Mouse (Mus musculus) thymus, postnatal 25 days (tissue): ENCODE results near the gene Csnk2b.

ENCODE experiments used
- DNase-seq: peaks from one replicate; pipeline ENCODE4 v3.0.0; 2022

The Csnk2b gene

DNA sequence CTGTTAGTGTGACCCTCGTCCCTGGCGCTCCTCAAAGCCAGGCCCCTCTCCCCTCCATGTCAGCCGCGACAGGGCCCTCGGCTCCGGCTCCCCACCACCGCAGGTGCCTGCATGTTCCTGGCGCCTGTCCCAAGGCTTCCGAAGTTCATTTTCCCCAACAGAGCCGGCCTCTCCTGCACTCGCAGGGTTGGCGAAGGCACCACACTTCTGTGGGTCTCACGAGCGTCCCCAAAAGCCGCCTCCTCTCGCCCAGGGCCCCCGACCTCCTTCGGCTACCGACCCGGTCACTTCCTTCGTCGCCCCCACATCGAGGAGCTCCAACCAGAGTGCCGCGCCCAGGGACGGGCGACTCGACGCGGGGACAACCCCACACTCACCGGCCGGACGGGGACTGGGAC lies 1.1 kb downstream of the Csnk2b start:
- no peak for DNase-seq

- DNase-seq: peak; percentile 72
These were observed 6.5 kb downstream of the Csnk2b start, which contains the start of gene Ly6g5b for GRCm38 (mm10) chr17:35115046-35116019. Gene Ly6g5b, minus strand, starts transcription at chr17:35115428.

DNA sequence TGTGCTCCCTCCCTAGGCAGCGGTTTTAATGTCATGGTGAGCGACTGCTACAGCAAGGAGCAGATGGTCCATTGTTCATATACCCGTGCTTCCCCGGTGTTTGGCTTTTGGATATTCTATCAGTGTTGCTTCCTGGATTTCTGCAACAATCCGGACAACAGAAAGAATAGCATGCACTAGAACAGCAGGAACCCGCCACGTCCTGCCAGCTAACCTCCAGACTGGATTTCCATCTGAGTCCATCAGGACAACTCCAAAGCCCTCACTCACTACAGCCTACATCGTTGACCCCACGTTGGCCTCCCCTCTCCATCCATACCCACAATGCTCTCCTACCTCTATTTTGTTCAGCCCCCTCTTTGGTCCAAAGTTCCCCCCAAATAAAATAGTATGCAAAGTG lies 10.1 kb downstream of the Csnk2b start:
- no peak for DNase-seq

DNA sequence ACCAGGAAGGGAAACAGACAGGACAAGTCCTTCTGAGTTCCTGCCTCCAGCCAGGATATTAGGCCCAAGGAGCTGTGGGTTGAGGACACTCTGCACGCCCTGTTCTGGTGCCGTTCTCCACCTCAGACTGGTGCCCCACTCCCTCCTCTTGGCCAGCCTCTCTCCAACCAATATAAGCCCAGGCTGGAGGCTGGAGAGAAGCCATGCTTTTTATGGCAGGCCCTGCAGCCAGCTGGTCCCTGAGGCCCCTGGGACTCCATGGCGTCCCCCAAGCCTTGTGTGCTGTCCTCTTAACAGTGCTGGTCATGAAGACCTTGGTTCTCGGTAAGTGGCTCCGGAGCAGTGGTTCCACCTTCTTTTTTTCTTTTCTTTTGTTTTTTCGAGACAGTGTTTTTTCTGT lies 13.8 kb downstream of the Csnk2b start, which contains the start of gene Ly6g5c:
Gene Ly6g5c, plus strand, starts transcription at position 183 of the 400 bp plus-strand sequence.
- DNase-seq: no peak

DNA sequence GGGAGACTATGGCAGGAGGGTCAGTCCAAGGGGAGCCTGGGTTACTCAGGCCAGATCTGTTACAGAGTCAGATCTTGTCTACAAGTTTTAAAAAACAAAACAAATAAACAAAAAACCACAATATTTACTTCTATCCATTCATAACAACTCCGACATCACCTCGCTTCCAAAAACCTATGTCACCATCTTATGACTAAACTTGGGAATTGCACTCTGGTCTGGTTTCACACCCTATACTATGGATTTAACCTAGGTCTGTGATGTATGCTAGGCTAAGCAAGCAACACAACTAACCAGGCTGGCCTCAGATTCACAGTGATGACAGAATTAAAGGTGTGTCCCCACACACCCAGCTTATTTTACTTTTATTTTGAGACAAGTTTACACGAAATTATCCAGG lies 15.3 kb downstream of the Csnk2b start:
- DNase-seq: no peak

- peak; percentile 40 for DNase-seq
These were observed 16.0 kb downstream of the Csnk2b start for GRCm38 (mm10) chr17:35105740-35106389.

DNA sequence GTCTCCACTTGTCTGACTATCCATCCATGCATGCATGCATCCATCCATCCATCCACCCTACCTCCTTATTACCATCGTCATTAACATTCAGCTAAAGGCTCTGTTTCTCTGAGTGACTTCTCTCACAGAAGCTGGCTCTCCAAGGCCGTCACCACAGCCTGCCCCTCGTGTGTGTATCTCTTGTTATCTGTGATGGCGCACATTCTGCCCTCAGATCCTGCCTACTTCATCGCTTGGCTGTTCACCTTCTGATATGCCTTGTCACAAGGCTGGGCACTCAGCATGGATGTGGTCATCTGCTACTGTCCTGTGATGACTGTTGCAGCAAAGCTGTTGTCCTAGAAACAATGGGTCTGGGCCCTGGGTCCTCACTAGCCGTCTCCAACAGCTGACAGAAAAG lies 17.1 kb downstream of the Csnk2b start:
- DNase-seq: no peak

- DNase-seq: no peak
These were observed 17.8 kb downstream of the Csnk2b start for GRCm38 (mm10) chr17:35104079-35104478.

DNA sequence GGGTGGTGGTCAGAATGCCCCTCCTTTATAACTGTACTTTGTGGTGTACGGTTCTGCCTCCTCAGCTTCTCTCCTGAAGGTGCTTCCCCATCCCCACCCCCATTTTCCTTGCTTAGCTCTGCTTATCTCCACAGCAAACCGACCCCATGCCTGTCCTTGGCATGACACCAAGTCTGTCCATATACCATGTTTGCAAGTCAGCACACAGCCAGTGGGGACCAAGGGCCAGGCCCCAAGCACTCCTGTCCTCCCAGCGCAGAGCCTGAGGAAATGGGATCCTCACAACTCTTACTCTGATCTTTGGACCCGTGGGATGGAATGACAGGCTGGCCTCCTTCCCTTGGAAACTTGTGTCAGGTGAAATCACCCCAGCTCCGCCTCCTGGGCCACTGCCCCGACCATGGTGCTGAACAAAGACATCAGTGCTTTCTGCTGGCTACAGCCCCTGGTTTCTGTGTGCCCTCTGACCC lies 18.6 kb downstream of the Csnk2b start:
- no peak for DNase-seq

DNA sequence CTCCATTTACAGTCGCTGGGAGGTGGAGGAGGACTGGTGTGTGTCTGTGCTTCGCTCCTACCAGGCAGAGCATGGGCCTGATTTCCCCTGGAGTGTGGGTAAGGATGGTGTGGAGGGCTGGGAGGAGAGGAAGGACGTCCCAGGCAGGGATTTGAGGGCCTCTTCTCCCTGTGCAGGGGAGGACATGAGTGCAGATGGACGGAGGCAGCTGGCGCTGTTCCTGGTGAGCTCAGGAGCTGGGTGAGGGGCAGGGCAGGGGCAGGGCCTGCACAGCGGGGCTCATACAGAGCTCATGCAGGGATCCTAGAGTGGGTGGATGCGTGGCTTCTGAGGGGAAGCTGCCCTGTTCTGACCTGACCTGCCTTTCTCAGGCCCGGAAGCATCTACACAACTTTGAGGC lies 19.6 kb downstream of the Csnk2b start:
- DNase-seq: no peak

- DNase-seq: no peak
These were observed 20.7 kb downstream of the Csnk2b start for GRCm38 (mm10) chr17:35101161-35101560.

DNA sequence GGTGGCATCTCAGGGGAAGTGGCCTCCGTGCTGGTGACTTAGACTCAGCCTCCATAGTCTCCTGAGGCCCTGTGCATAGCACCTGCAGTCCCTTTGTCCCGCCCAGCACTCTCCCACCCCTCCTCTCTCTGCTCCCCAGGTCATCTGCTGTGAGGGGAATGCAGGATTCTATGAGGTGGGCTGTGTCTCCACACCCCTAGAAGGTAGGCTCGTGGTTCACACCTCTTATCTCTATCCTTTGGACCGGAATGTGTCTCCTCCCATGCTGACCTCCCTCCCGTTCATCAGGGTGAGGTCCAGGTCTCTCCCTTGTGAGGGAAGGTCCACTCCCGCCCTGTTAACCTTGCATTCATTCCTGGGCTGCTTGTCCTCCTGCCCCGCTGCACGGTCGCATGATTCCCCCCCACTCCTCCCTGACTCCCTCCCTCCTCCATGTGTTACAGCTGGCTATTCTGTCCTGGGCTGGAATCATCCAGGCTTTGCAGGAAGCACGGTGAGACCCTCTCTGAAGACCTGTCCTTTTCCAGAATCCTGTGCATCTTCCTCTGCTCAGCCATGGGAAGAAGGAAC lies 21.6 kb downstream of the Csnk2b start:
- no peak for DNase-seq

DNA sequence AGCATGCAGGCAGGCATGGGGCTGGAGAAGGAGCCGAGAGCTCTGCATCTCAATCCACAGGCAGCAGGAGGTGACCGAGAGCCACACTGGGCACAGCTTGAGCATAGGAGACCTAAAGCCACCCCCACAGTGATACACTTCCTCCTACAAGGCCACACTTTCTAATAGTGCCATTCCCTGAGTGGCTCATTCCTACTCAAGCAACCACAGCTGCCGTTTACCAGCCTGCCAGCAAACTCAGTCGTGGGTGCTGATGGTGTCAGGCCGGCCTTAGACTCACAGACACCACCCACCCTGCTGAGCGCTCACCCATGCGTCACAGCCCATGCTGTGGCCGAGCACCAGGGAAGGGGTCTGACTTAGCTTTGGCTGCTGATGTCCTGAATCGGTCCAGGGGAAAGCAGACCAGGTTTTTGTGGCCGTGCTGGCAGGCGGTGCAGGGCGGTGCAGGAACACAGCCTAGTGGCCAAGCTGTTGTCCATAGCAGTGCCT lies 24.6 kb downstream of the Csnk2b start:
- peak; percentile 35 for DNase-seq

DNA sequence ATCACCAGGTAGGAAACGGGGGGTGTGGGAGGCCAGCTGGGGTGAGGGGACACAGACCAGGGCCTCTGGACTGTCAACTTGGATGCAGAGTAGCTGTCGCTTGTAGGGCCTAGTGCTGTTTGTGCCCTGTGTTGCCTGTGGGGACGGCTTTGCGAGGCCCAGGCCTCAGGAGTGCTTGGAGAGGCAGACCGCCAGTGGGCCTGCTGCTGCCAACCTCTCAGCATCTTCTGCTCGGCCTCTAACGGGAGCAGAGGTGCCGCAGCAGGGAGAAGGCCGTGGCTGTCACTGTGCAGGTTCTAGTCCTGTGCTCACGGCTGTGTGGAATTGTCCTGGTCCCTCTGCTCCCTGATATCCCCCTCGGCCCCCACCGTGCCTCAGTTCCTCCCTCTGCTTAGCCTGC lies 25.3 kb downstream of the Csnk2b start:
- DNase-seq: no peak

DNA sequence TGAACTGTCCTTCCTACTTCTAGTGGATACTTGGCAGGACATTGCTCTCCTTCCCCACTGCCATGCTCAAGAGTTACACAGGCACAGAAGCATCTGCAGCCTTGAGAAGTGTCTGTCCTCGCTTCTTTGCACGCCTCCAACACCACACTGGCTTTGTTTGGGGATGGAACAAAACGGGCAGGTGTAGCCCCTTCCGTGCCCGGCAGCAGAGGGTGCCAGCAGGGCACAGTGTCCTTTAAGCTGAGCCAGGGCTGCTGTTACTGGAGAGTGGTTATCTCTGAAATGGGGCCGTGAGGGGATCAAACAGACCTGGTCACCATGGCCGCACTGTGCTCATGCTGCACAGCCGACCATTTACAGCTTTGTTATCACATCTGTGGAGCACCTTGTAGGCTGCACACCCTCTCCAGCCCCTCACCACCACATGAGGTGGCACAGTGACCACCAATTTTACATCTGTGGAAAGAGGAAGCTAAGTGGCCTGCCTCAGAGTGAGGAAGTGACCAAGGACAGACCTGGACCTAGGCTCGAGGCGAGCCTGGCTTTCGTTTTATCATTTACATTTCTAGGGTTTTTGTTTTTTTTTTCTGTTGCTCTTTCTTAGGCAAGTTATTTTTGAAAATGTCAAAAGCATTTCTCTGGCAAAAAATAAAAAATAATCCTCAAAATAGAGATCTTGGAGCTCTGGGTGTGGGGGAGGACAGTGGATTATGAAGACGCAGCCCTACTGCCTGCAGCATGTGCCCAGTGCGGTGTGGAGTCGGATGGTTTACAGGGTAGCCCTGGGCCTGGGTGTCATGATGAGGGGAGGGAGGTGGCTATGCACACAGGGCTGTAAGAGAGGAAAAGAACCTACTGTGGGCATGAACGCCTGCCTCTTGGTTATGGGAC lies 27.1 kb downstream of the Csnk2b start:
- DNase-seq: no peak

DNA sequence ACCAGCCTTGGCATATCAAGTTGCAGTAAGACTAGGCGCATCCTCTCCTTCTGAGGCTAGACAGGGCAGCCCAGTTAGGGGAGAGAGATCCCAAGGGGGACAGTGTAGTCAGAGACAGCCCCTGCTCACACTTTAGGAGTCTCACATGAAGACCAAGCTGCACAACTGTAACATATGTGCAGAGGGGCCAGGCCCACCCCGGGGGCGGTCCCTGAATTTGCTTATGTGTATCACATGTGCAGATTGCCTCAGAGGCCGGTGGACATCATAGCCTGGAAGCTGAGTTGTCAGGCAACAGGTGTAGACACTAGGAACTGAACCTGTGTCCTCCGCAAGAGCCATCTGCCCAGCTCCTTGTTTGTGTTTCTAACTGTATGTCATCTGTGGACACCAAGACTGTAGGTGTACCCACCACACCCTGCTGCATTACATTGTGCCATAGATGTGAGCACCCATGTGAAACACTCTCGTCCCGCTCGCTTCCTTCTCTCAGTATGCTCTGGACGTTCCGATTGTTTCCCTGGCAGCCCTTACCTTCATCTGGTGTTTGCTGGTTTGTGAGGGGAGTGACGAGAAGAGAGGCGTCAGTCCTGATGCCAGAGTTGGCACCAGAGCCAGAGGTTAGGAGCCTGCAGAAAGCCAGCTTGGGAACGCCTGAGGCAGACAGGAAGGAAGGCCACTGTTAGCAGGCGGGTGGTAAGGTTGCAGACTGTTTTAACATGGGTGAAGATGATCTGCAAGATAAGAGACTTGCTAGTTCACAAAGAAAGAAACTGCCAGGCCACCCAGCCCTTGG lies 29.3 kb downstream of the Csnk2b start:
- DNase-seq: no peak

GRCm38 (mm10) chr17:35090166-35090932 lies 31.5 kb downstream of the Csnk2b start:
- DNase-seq: no peak

GRCm38 (mm10) chr17:35088825-35089644 lies 32.8 kb downstream of the Csnk2b start, which contains the start of gene Abhd16a:
Gene Abhd16a, plus strand, starts transcription at chr17:35089263.
- DNase-seq: peak; percentile 95

DNA sequence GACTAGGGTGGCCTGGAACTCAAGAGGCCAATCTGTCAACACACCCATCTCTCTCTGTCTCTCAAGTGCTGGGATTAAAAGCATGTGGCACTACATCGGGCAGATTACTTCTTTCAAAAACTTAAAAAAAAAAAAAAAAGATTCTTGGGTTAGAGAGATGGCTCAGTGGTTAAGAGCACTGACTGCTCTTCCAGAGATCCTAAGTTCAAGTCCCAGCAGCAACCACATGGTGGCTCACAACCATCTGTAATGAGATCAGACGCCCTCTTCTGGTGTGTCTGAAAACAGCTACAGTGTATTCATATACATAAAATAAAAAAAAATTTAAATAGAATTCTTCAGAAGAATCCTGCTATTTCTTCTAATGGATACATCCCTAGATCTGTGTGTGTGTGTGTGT lies 33.7 kb downstream of the Csnk2b start:
- DNase-seq: peak; percentile 17
